Mouse (Mus musculus): ENCODE measurements around the gene Jakmip3. TPM values are rescaled to one million over a fixed set of nuclear protein-coding genes. Genes with fewer than 3 reads are reported as not detected.

Jakmip3 gene
- polyA plus RNA-seq, 1 experiment = not detected

DNA sequence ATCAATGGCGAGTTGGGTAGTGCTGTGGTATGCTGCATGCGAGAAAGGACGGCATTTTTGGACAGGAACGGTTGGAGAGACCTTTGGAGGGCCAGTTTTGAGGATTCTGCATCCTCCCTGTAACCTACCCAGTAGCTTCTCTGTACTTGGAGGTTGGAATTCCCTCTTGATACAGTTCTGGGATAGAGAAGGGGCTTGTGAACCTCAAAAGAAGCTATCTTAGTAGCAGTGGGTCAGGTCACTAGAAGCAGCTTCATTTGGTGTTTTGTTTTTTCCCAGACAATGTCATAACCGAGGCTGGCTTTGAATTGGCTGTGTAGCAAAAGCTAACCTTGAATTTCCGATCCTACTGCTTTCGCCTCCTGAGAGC lies 30.4 kb upstream of the Jakmip3 start:
- no peak for TF ChIP-seq CTCF (IDR thresholded peaks at IDR 0.05; ENCODE audit: low read depth, low read length)
- no peak for TF ChIP-seq POLR2A (IDR thresholded peaks at IDR 0.05; ENCODE audit: borderline replicate concordance, low read depth, low read length)
- Histone ChIP-seq H3K4me1 (ENCODE audit: control insufficient read depth, insufficient read depth, low read length) (peaks cover 25% of the 10 kb centered on the region), H3K27ac (ENCODE audit: insufficient read depth, low read depth, low read length) (peak overlapping the region; percentile 64), H3K4me3 (ENCODE audit: insufficient read depth, low read length) (peak overlapping the region; percentile 63)

DNA sequence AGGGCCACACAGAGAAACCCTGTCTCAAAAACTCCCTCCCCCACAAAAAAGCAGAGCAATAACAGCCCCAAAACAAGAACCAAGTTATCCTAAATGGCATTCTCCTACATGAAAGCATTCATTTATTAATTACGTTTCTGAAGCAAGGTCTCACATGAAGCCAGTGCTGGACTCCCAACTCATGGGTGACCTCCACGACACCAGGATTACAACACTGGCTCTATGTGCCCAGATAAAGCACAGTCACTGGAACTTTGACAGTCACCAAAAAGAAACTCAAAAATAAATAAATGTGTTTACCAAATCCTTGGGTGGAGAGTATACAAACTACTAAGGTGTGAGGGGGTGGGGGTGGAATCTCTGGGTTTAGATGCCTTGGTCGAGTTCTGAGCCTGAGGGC lies 26.9 kb upstream of the Jakmip3 start:
- Histone ChIP-seq H3K27ac (ENCODE audit: insufficient read depth, low read depth, low read length) (no peak overlapping the region), H3K4me1 (ENCODE audit: control insufficient read depth, insufficient read depth, low read length) (peaks cover 10% of the 10 kb centered on the region)
- TF ChIP-seq CTCF (IDR thresholded peaks at IDR 0.05; ENCODE audit: low read depth, low read length) = no peak

DNA sequence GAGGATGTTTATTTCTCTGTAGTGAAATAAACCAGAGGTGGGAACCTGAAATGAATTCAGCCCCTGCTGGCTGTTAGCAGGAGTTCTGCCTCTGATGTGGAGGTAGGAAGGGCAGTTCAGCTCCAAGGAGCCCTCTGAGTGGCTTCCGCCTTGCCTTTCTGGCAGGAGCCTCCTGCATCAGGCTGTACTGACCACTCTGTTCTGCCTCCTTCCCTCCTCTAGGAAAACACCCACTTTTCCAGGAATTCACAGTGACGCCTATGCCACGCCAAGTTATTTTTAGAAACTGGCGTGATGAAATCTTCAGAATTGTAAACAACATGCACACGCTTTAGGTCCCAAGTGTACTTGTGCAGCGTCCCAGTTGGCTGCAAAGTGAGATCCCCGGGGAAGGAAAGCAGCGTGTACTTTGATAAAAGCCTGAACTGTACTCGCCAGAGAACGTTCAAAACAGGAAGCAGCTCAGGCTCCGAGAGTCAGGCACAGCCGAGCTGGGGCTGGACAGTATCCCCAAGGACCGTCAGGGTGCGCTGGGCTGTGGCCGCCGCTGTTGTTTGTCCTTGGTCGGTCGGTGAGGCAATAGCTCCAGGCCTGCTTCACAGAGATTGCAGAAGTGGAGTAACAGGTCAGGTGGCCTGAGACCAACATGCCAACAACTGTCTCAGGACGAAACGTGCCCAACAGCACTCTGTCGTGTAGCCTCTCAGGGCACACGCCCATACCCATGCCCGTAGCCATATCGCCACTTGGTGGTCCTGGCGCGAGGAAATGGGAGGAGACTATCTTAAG lies 21.2 kb upstream of the Jakmip3 start:
- Histone ChIP-seq H3K4me3 (ENCODE audit: insufficient read depth, low read length) (peak overlapping the region; percentile 56), H3K27ac (ENCODE audit: insufficient read depth, low read depth, low read length) (peak overlapping the region; percentile 66), H3K4me1 (ENCODE audit: control insufficient read depth, insufficient read depth, low read length) (peaks cover 9% of the 10 kb centered on the region)
- TF ChIP-seq CTCF (IDR thresholded peaks at IDR 0.05; ENCODE audit: low read depth, low read length) = 0 out of 2 replicates have a peak, but pooled peaks have one; percentile 21
- peak; percentile 26; the same call in 1 of the 2 replicates for TF ChIP-seq POLR2A (IDR thresholded peaks at IDR 0.05; ENCODE audit: borderline replicate concordance, low read depth, low read length)

More for the DNA sequence above, 26.9 kb upstream of the Jakmip3 start:
- no peak overlapping the region for H3K4me3 ChIP-seq (ENCODE audit: insufficient read depth, low read length)

DNA sequence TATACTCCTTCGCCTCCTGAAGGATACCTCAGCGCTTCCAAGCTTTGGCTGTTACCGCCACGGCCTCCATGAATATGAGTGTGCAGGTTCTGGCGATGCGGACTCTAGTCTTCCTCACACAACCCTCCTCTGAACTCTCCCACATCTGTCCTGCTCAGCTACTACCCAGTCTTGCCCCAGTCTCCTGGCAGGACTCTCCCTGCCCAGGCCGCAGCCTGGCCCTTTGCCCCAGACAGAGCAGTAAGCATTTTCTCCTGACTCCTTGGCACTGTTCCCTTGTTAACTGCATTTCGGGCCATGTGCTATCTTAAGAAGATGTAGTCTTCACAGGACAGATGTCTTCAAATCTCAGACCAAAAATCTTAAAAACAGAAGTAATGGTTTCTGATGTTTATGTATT lies 18.9 kb upstream of the Jakmip3 start:
- no peak overlapping the region for H3K27ac ChIP-seq (ENCODE audit: insufficient read depth, low read depth, low read length)
- H3K4me1 ChIP-seq (ENCODE audit: control insufficient read depth, insufficient read depth, low read length) = peaks cover 9% of the 10 kb centered on the region
- no peak overlapping the region for H3K4me3 ChIP-seq (ENCODE audit: insufficient read depth, low read length)
- TF ChIP-seq CTCF (IDR thresholded peaks at IDR 0.05; ENCODE audit: low read depth, low read length) (no peak), POLR2A (IDR thresholded peaks at IDR 0.05; ENCODE audit: borderline replicate concordance, low read depth, low read length) (no peak)

GRCm38 (mm10) chr7:138923756-138924425 lies 16.6 kb upstream of the Jakmip3 start:
- no peak overlapping the region for H3K4me3 ChIP-seq (ENCODE audit: insufficient read depth, low read length)
- TF ChIP-seq CTCF (IDR thresholded peaks at IDR 0.05; ENCODE audit: low read depth, low read length) (0 out of 2 replicates have a peak, but pooled peaks have one; percentile 18), POLR2A (IDR thresholded peaks at IDR 0.05; ENCODE audit: borderline replicate concordance, low read depth, low read length) (no peak)
- H3K27ac ChIP-seq (ENCODE audit: insufficient read depth, low read depth, low read length) = no peak overlapping the region
- H3K4me1 ChIP-seq (ENCODE audit: control insufficient read depth, insufficient read depth, low read length) = peaks cover 9% of the 10 kb centered on the region

DNA sequence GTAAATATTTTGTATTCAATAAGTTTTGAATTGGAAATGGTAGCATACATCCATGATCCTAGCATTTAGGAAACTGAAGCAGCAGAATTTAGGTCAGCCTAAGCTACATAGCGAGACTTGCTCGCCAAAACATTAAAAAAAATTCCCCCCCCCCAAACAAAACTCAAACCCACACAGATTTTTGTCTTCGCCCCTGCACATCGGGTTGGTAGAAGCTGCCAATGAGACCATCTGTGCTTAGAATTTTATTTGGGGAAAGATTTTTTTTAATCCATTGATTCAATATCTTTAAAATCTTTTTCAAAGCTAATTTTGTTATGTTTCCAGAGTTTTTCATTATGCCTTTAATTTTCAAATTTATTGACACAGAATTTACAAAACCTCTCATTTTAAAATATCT lies 12.1 kb upstream of the Jakmip3 start:
- H3K4me3 ChIP-seq (ENCODE audit: insufficient read depth, low read length) = no peak overlapping the region
- TF ChIP-seq POLR2A (IDR thresholded peaks at IDR 0.05; ENCODE audit: borderline replicate concordance, low read depth, low read length) = no peak
- TF ChIP-seq CTCF (IDR thresholded peaks at IDR 0.05; ENCODE audit: low read depth, low read length) = no peak
- no peak overlapping the region for H3K27ac ChIP-seq (ENCODE audit: insufficient read depth, low read depth, low read length)
- no peaks in the 10 kb centered on the region for H3K4me1 ChIP-seq (ENCODE audit: control insufficient read depth, insufficient read depth, low read length)

DNA sequence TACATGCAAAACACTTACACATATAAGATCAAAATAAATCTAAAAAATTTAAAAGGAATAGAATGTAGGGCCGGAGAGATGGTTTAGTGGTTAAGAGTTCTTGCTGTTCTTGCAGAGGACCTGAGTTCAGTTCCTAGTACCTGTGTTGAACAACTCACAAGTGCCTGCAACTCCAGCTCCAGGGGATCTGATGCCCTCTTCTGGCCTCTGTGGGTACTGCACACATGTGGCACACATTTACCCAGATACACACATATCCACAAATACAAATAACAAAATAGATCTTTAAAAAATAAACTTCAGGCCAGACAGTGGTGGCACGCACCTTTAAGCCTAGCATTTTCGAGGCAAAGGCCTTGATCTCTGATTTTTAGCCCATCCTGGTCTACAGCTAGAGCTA lies 6.0 kb upstream of the Jakmip3 start:
- no peak for TF ChIP-seq POLR2A (IDR thresholded peaks at IDR 0.05; ENCODE audit: borderline replicate concordance, low read depth, low read length)
- no peak for TF ChIP-seq CTCF (IDR thresholded peaks at IDR 0.05; ENCODE audit: low read depth, low read length)

DNA sequence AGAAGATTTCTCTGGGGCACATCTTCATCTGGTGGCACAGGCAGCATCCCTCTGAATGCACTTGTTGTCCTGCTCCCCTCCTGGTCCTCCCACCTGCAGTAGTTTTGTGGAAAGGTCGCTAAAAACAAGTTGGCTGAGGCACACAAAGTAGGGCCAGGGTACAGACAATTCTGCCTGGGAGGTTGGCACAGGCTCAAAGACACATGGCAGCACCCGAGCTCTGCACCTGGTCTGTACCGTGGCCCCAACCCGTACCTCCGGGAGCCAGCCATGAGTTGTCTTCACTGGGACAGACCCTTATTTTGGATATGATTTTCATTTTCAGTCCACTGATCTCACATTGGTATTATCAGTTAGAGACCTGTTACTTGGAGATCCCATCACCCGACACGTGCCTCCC lies 1.5 kb upstream of the Jakmip3 start:
- Histone ChIP-seq H3K4me3 (ENCODE audit: insufficient read depth, low read length) (no peak overlapping the region), H3K4me1 (ENCODE audit: control insufficient read depth, insufficient read depth, low read length) (no peaks in the 10 kb centered on the region), H3K27ac (ENCODE audit: insufficient read depth, low read depth, low read length) (no peak overlapping the region)
- TF ChIP-seq CTCF (IDR thresholded peaks at IDR 0.05; ENCODE audit: low read depth, low read length) = no peak
- no peak for TF ChIP-seq POLR2A (IDR thresholded peaks at IDR 0.05; ENCODE audit: borderline replicate concordance, low read depth, low read length)

More for the DNA sequence above, 6.0 kb upstream of the Jakmip3 start:
- H3K27ac ChIP-seq (ENCODE audit: insufficient read depth, low read depth, low read length) = no peak overlapping the region
- no peaks in the 10 kb centered on the region for H3K4me1 ChIP-seq (ENCODE audit: control insufficient read depth, insufficient read depth, low read length)
- H3K4me3 ChIP-seq (ENCODE audit: insufficient read depth, low read length) = no peak overlapping the region

DNA sequence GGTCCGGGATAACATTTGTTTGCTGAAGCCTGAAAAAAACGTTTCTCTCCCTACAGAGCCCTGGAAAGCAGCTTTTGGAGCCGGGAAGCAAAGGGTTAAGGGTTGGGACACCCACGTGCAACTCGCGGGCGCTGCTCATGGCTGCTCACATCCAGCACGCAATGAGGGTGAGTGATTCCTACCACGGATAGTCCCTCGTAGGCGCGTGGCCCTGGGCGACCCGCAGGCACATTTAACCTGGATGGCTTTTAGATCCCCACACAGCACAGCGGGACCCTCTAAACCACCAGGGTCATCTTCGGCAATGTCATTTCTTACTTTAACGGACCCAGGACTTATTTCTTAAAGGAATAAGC lies 296 bp upstream of the Jakmip3 start:
- H3K4me3 ChIP-seq (ENCODE audit: insufficient read depth, low read length) = peak overlapping the region; percentile 12; the same call in 1 of the 2 replicates

DNA sequence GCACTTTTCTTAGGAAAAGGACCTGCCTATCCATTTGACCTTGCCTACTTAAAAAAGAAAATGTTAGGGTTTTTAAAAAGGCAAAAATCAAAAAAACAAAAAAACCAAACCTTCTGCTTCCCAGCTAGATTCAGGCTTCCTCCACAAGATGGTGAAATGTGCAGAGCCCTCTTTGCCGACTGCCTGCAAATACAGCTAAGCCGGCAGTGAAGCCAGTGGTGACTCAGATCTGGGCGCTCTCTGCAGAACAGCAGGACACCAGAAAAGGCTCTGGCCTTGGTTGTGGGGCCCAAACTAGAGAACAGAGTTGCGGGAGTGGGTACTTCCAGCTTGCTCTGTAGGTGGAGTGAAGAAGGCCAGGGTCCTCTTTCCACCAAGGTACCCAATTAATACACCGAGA lies 1.0 kb downstream of the Jakmip3 start:
- TF ChIP-seq POLR2A (IDR thresholded peaks at IDR 0.05; ENCODE audit: borderline replicate concordance, low read depth, low read length) (no peak), CTCF (IDR thresholded peaks at IDR 0.05; ENCODE audit: low read depth, low read length) (no peak)
- no peak overlapping the region for H3K27ac ChIP-seq (ENCODE audit: insufficient read depth, low read depth, low read length)
- no peak overlapping the region for H3K4me3 ChIP-seq (ENCODE audit: insufficient read depth, low read length)
- H3K4me1 ChIP-seq (ENCODE audit: control insufficient read depth, insufficient read depth, low read length) = no peaks in the 10 kb centered on the region

More for the DNA sequence above, 296 bp upstream of the Jakmip3 start:
- no peak for TF ChIP-seq POLR2A (IDR thresholded peaks at IDR 0.05; ENCODE audit: borderline replicate concordance, low read depth, low read length)
- no peak for TF ChIP-seq CTCF (IDR thresholded peaks at IDR 0.05; ENCODE audit: low read depth, low read length)
- Histone ChIP-seq H3K27ac (ENCODE audit: insufficient read depth, low read depth, low read length) (no peak overlapping the region), H3K4me1 (ENCODE audit: control insufficient read depth, insufficient read depth, low read length) (no peaks in the 10 kb centered on the region)

Data from bone marrow macrophage, adult 2 months (primary cell).